Mouse (Mus musculus): ENCODE measurements around the gene Mnat1. TPM values are rescaled to one million over a fixed set of nuclear protein-coding genes. Genes with fewer than 3 reads are reported as not detected.

Mnat1 gene
- total RNA-seq, 2 experiments from 2014 or later = 21.3 to 22.0 TPM

- intact Hi-C loops (cut with DNase I) = no loop called here
- DNase-seq (ENCODE audit: low spot score in 2 of 2) = no peak
Observed at GRCm38 (mm10) chr12:73221235-73221634, 97.7 kb downstream of the Mnat1 start.

- DNase-seq (ENCODE audit: low spot score in 2 of 2) = no peak
- intact Hi-C loops (cut with DNase I) = no loop called here
Observed at GRCm38 (mm10) chr12:73223872-73224271, 100.4 kb downstream of the Mnat1 start.

GRCm38 (mm10) chr12:73228427-73228826 is 104.9 kb downstream of the Mnat1 start:
- DNase-seq (ENCODE audit: low spot score in 2 of 2) = no peak
- intact Hi-C loops (cut with DNase I) = no loop called here

GRCm38 (mm10) chr12:73230196-73230595 is 106.7 kb downstream of the Mnat1 start:
- intact Hi-C loops (cut with DNase I) = no loop called here
- DNase-seq (ENCODE audit: low spot score in 2 of 2) = no peak

- no peak for DNase-seq (ENCODE audit: low spot score in 2 of 2)
- intact Hi-C loops (cut with DNase I) = no loop called here
Observed at GRCm38 (mm10) chr12:73231552-73231951, 108.0 kb downstream of the Mnat1 start.

GRCm38 (mm10) chr12:73232586-73232985 is 109.1 kb downstream of the Mnat1 start:
- no peak for DNase-seq (ENCODE audit: low spot score in 2 of 2)
- intact Hi-C loops (cut with DNase I) = no loop called here

GRCm38 (mm10) chr12:73241960-73242359 is 118.4 kb downstream of the Mnat1 start:
- intact Hi-C loops (cut with DNase I) = no loop called here

GRCm38 (mm10) chr12:73245687-73246086 is 122.2 kb downstream of the Mnat1 start:
- no peak for DNase-seq (ENCODE audit: low spot score in 2 of 2)
- intact Hi-C loops (cut with DNase I) = no loop called here

More at GRCm38 (mm10) chr12:73241960-73242359, 118.4 kb downstream of the Mnat1 start:
- DNase-seq (ENCODE audit: low spot score in 2 of 2) = peak; percentile 23 to 52

GRCm38 (mm10) chr12:73255006-73255405 is 131.5 kb downstream of the Mnat1 start:
- intact Hi-C loops (cut with DNase I) = no loop called here
- no peak for DNase-seq (ENCODE audit: low spot score in 2 of 2)

- intact Hi-C loops (cut with DNase I) = no loop called here
- no peak for DNase-seq (ENCODE audit: low spot score in 2 of 2)
Observed at GRCm38 (mm10) chr12:73259269-73259668, 135.8 kb downstream of the Mnat1 start.

- no peak for DNase-seq (ENCODE audit: low spot score in 2 of 2)
- intact Hi-C loops (cut with DNase I) = no loop called here
Observed at GRCm38 (mm10) chr12:73260339-73260738, 136.8 kb downstream of the Mnat1 start.

- no peak for DNase-seq (ENCODE audit: low spot score in 2 of 2)
- intact Hi-C loops (cut with DNase I) = no loop called here
Observed at GRCm38 (mm10) chr12:73265381-73265978, 142.0 kb downstream of the Mnat1 start.

- DNase-seq (ENCODE audit: low spot score in 2 of 2) = no peak
- intact Hi-C loops (cut with DNase I) = no loop called here
Observed at GRCm38 (mm10) chr12:73266597-73266996, 143.1 kb downstream of the Mnat1 start.

GRCm38 (mm10) chr12:73268497-73268896 is 145.0 kb downstream of the Mnat1 start:
- DNase-seq (ENCODE audit: low spot score in 2 of 2) = no peak
- intact Hi-C loops (cut with DNase I) = no loop called here

- intact Hi-C loops (cut with DNase I) = no loop called here
- DNase-seq (ENCODE audit: low spot score in 2 of 2) = no peak
Observed at GRCm38 (mm10) chr12:73269531-73269930, 146.0 kb downstream of the Mnat1 start.

GRCm38 (mm10) chr12:73269933-73270332 is 146.4 kb downstream of the Mnat1 start:
- intact Hi-C loops (cut with DNase I) = no loop called here
- no peak for DNase-seq (ENCODE audit: low spot score in 2 of 2)

GRCm38 (mm10) chr12:73274921-73275320 is 151.4 kb downstream of the Mnat1 start:
- intact Hi-C loops (cut with DNase I) = no loop called here
- DNase-seq (ENCODE audit: low spot score in 2 of 2) = no peak

- intact Hi-C loops (cut with DNase I) = loop anchor here (2.0 kb wide), 1 partner anchor 164 kb away; the partner anchor contains the start of gene Mnat1
- peak; percentile 93 for DNase-seq (ENCODE audit: low spot score in 2 of 2)
Observed at GRCm38 (mm10) chr12:73286287-73287092, 163.0 kb downstream of the Mnat1 start, which contains the start of the genes Trmt5 and Slc38a6. Trmt5 (minus strand) TSS chr12:73286710. Slc38a6 (plus strand) TSS chr12:73286779.

- DNase-seq (ENCODE audit: low spot score in 2 of 2) = no peak
- intact Hi-C loops (cut with DNase I) = loop anchor here (2.0 kb wide), 1 partner anchor 165 kb away; the partner anchor contains the start of gene Mnat1
Observed at GRCm38 (mm10) chr12:73287609-73288008, 164.1 kb downstream of the Mnat1 start.

GRCm38 (mm10) chr12:73288626-73289025 is 165.1 kb downstream of the Mnat1 start:
- intact Hi-C loops (cut with DNase I) = no loop called here
- DNase-seq (ENCODE audit: low spot score in 2 of 2) = no peak

GRCm38 (mm10) chr12:73294884-73295283 is 171.4 kb downstream of the Mnat1 start:
- no peak for DNase-seq (ENCODE audit: low spot score in 2 of 2)

More at GRCm38 (mm10) chr12:73294884-73295283, 171.4 kb downstream of the Mnat1 start:
- intact Hi-C loops (cut with DNase I) = no loop called here
